Mouse (Mus musculus): ENCODE data around the gene Tnfsf13. TPM values are rescaled to one million over a fixed set of nuclear protein-coding genes. Genes with fewer than 3 reads are reported as not detected.

Tnfsf13 gene
- polyA plus RNA-seq, 1 experiment from 2014 or later: 0.31 TPM

DNA sequence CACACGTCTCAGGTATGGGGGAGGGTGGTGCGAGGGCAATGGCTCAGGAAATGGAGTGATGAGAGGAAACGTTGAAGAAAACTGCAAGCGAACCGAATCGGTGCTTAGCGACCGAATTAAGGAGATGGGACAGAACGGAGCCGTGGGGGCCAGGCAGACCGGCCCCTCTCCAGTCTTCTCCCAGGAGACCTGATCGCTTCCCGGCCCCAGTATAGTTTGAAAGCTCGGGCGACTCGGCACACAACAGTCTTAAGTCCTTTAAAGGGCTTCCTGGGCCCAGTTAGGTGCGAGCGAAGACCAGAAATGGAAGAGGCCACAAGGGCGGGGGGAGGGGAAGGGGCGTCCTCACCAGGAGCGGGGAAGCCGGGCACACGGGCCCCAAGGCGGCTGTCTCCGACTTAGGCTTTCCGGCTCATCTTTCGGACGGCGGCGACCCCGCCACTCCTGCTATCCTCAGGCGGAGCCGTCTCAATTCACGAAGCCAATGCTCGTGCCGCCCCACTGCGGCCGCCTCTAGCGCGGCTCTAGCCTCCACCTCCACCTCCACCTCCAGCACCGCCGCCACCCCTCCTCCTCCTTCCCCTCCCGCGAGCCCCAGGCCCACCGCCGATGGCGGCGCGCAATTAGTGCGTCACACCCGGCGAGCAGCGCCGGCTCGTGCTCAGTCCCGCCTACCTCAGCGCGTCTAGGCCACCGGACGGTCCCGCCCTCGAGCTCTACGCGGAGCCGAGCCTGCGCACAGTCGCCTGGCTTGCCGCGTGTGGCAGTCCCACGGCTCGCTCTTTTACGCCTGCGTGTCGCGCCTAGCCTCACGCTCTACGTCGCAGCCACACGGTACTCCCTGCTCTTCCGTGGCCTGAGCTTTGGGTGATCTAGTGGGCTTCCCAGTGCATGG, 4.0 kb downstream of the Tnfsf13 start, which contains the start of gene Senp3:
Gene Senp3 (minus strand): TSS at position 771 of the 895 bp plus-strand sequence.
- peak; percentile 97 for DNase-seq (ENCODE audit: low spot score)

DNA sequence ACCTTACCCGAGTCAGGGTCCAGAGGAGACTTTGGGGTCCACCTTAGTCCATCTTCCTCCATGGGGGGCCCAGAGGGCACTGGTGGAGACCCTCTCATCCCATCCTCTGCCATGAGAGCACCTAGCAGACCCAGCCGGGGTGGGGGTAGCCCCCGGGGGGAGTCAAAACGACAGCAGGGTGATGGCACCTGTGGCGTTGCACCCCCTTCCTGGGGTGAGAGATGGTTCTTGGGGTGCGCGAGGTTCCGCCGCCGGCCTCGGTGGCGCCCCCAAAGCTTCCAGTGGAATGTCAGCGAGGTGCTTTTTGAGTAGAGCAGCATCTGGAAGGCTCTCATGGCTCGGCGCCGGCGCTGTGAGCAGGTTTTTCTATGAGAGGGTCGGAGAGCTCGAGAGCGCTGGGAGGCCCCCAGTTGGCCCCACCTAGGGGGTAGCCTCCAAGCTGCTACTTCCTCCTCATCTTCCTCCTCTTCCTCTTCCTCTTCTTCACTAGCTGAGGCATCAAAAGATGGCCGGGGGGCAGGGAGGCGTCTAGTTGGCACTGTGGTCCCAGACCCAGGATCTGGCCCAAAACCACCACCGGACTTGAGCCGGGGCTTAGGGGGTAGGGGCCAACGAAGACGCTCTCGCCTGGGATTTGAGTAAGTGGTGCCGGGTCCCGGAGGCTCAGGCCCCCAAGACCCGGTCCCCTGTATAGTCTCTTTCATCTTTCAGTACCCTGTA, 5.3 kb downstream of the Tnfsf13 start:
- DNase-seq (ENCODE audit: low spot score): no peak

DNA sequence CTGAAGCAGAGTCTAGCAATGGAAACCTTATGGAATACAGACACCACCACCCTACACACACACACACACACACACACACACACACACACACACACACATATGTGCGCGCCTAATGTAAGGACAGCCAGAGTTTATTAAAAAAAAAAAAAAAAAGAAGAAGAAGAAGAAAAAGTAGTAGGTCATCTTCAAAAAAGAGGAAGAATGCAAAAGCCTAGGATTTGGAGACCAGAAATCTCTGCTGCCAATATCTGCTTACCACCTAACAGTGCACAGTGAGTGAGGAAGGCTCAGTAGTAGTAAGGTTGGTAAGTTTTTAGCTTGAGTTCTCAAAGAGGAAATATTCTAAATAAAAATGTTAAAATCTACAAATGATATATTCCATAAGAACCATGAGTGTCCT, 6.4 kb downstream of the Tnfsf13 start:
- no peak for DNase-seq (ENCODE audit: low spot score)

- DNase-seq (ENCODE audit: low spot score): peak; percentile 100
Observed at GRCm38 (mm10) chr11:69672211-69672706, 13.3 kb downstream of the Tnfsf13 start, which contains the start of gene Eif4a1. TSS of gene Eif4a1 (minus strand) at chr11:69672423.

DNA sequence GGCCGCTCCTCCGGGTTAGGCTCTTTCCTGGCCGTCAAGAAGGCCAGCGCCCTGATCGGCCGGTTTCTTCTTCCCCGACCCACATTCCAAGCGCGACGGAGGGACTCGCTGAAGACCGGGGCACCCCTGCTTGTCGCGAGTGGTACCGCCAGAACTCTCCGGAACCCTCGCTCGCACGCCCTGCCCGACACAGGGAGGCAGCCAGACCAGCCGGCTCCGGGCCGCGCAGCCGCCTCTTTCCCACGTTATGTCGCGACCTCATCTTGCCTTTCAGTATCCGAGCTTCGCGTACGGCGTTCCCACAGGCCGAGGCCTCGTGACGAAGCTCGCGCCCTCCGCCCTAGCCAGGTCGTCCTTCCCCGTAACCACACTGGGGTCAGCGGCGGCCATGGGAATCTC, 13.9 kb downstream of the Tnfsf13 start:
- DNase-seq (ENCODE audit: low spot score): no peak

GRCm38 (mm10) chr11:69670786-69671725, 14.5 kb downstream of the Tnfsf13 start:
- DNase-seq (ENCODE audit: low spot score): peak; percentile 98

DNA sequence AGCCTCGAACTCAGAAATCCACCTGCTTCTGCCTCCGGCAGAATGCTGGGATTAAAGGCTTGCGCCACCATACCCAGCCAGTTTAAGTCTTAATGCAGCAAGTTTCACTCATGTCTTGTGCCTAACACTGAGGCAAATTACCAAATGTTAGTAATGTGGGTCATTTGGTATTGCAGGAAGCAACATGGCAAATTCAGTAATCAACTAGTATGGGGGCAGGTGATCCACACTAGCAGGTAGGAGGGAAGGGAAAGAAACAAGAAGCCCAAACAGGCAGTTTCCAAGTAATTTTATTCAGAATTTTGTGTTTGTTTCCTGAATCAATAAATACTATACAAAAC, 18.9 kb downstream of the Tnfsf13 start:
- DNase-seq (ENCODE audit: low spot score): no peak

DNA sequence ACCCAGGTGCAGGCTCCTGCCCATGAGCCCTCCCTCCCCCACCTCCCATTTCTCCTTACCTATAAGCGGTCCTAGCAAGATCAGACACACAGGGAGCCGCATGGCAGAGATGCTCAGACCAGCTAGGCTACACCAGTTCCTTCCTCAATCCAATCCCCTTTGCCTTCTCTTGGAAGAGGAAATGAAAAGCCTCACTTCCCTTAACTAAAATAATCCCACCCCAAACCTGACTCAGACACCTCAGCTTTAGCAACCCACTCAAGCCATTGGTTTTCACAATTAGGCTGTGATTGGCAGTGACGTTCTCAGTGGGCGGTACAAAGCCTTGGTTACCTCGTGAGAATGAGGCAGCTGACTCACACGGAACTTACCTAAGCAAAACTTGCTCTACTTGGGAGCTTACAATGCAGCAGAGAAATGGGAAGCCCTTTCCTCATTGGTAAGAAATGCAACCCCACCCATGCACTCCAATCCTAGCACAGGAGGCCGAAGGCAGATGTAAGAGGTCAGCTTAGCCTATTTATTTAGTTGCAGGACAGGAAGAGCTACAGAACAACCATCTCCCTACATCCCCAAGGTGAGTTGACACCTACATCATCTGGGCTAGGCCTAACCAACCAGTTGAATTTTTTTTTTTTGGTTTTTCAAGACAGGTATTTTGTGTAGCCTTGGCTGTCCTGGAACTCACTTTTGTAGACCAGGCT, 19.5 kb downstream of the Tnfsf13 start, which contains the start of gene Cd68:
Gene Cd68 (minus strand): TSS at position 193 of the 704 bp plus-strand sequence.
- DNase-seq (ENCODE audit: low spot score): peak; percentile 54

- DNase-seq (ENCODE audit: low spot score): no peak
Observed at GRCm38 (mm10) chr11:69665457-69665960, 20.1 kb downstream of the Tnfsf13 start.

- DNase-seq (ENCODE audit: low spot score): no peak
Observed at GRCm38 (mm10) chr11:69664841-69665240, 20.7 kb downstream of the Tnfsf13 start.

DNA sequence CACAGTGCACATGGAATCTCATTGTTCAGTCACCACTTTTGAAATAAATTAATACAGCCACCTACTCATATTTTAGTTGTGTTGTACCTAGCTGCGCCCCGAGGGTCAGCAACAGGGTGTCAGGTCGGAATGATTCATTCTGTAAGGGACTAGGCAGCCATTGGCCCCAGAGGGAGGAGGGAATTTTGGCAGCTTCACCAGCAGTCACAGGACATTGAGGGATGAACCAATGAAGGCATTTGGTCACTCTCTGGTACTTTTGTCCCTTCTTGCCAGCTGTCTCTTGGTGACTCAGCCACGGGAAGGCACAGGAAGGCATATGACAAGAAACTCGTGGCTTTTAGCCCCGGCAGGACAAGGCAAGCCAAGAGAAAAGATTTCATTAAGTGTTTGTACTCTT, 21.8 kb downstream of the Tnfsf13 start:
- no peak for DNase-seq (ENCODE audit: low spot score)

DNA sequence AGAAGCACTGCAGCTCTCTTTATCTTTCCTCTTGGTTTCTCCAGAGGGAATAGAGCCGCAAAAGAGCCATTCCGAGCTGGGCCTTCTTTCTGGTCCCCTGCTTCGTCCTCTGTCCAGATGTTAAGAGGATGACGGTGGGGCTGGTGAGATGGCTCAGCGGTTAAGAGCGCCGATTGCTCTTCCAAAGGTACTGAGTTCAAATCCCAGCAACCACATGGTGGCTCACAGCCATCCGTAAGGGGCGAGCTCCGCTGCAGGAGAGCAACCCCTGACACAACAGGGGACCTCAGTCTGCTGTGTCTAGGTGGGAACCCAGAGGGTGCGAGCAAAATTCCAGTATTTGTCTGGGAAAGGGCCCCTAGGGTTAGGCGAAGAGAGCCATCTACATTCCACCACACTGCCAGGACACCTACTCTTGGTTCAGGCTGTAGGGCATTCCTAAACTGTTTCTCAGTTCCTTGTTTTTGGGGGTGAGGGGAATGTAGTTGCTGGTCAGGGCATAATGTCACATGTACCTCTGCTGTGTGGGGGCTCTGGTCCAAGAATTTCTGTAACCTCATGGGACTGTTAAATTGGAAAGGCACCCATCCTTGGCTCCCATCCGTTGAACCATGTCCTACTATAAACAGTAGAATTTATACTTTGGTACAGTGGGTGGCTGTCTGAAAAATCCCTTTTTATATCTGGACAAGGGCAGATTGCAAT, 22.5 kb downstream of the Tnfsf13 start:
- no peak for DNase-seq (ENCODE audit: low spot score)

DNA sequence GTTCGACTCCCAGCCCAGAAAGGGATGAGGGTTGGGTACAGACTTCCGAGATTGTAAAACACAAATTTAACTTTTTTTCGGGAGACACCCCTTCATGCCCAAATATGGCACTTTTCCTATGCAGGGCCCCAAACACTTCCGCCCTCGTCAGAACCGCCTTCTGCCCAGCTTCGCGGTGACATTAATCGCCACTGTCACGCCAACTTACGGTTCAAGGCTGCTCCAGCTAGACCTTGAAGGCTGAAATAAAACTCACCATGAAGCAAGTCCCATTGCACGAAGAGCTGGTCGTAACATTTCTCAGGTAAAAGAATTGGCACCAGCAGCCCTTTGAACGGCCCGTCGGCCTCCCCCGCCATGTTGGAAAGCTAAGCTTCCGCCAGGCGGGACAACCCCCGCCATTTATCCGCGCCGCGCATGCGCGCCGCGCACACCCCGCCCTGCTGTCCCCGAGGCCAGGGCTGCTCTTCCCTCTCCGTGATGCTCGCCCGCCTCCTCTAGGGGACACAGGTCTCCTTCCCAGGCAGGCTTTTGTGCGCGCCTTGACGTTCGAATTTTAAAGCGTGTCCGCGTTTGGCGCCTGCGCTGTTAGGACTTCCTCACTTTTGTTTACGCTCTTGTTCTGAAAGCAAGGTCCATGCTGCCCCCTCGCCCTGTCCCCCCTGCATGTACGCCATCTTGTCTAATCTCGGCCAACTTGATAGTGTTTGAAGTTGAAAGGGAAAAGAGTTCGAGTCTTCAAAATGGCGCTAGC, 23.2 kb downstream of the Tnfsf13 start, which contains the start of gene Mpdu1:
Gene Mpdu1 (minus strand): TSS at position 430 of the 754 bp plus-strand sequence.
- DNase-seq (ENCODE audit: low spot score): peak; percentile 98

DNA sequence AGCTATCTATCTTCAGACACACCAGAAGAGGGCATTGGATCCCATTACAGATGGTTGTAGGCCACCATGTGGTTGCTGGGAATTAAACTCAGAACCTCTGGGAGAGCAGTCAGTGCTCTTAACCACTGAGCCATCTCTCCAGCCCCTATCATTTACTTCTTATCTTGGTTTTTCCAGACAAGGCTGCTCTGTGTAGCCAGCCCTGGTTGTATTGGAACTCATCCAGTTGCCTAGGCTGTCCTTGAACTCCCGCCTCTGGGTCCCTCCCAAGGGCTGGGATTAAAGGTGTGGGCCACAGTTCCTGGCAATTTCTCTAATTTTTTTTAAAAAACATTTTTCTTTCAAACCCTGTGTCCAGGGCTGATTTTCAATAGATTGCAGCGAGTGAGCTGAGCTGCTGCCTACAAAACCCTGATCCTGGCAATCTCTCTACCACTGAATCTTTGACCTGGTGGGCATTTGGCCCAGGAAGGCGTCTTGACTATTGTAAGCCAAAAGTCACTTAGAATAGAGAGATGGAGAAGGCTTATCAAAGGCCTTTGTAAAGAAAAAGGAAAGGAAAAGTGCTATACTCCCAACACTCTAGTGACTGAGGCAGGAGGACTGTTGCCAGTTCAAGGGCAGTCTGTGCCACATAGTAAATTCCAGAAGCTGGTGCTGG, 24.2 kb downstream of the Tnfsf13 start:
- DNase-seq (ENCODE audit: low spot score): no peak

- DNase-seq (ENCODE audit: low spot score): no peak
Observed at GRCm38 (mm10) chr11:69657462-69657881, 28.1 kb downstream of the Tnfsf13 start.

GRCm38 (mm10) chr11:69656617-69657461, 28.7 kb downstream of the Tnfsf13 start:
- DNase-seq (ENCODE audit: low spot score): peak; percentile 78

DNA sequence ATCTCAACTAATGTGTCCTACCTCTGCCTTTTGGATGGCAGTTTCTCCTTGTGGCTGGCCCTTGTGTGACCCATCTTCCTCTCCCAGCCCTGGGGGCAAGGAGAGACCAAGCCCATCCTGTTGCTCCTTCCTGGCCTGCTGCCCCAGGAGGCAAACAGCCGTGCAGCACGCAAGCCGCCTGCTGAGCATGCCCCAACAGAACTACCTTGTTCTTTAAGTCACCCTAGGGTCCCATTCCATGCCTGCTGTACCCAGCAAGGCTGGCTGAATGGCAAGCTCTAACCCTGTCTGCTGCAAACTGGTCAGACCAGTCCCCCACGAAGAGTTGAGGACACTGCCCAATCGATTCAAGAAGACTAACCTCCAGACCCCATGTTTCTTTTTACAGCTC, 29.5 kb downstream of the Tnfsf13 start:
- no peak for DNase-seq (ENCODE audit: low spot score)
